Mouse (Mus musculus) liver, embryonic 13.5 days (tissue): ENCODE data around the gene Polr3gl. TPM values are rescaled to one million over a fixed set of nuclear protein-coding genes. Genes with fewer than 3 reads are reported as not detected.
A peak's percentile ranks its signal among the peaks of the same experiment; 100 is the strongest.
"Not testable (repeated sequence)": the region's sequence is repeated elsewhere in the genome, so short reads cannot be mapped to it uniquely, and the experiment has no call there.

Source experiments
- ATAC-seq: fragments of 200-750 bp; cut with Nextera tagmentation; 2 replicates; pipeline ENCODE4 v1.8.0; 2017; ENCODE audit warnings: low read depth, mild to moderate bottlenecking, moderate number of reproducible peaks, moderate library complexity
- DNase-seq: peaks from one replicate; pipeline ENCODE4 v3.0.0; 2022
- H3K27ac ChIP-seq: fragments of 300-500 bp; sonication (generic); 2 replicates; pipeline ENCODE4 v1.5.1; 2015; ENCODE audit warnings: moderate library complexity, mild to moderate bottlenecking, inconsistent platforms
- H3K27me3 ChIP-seq: fragments of 300-500 bp; sonication (generic); 2 replicates; pipeline ENCODE4 v1.6.1; 2015; ENCODE audit warnings: mild to moderate bottlenecking, inconsistent platforms
- H3K36me3 ChIP-seq: fragments of 300-500 bp; sonication (generic); 2 replicates; pipeline ENCODE4 v1.6.1; 2015; ENCODE audit warnings: mild to moderate bottlenecking, inconsistent platforms
- H3K4me1 ChIP-seq: fragments of 300-500 bp; sonication (generic); replicated peaks from 2 replicates; pipeline ENCODE4 v1.6.1; 2015; ENCODE audit warnings: inconsistent platforms
- H3K4me2 ChIP-seq: fragments of 300-500 bp; sonication (generic); 2 replicates; pipeline ENCODE4 v1.6.1; 2015; ENCODE audit warnings: inconsistent platforms, mild to moderate bottlenecking, moderate library complexity
- H3K4me3 ChIP-seq: fragments of 300-500 bp; sonication (generic); replicated peaks from 2 replicates; pipeline ENCODE4 v1.5.1; 2015; ENCODE audit warnings: mild to moderate bottlenecking, inconsistent platforms
- H3K9ac ChIP-seq: fragments of 300-500 bp; sonication (generic); 2 replicates; pipeline ENCODE4 v1.6.1; 2015; ENCODE audit warnings: mild to moderate bottlenecking, inconsistent platforms
- H3K9me3 ChIP-seq: fragments of 300-500 bp; sonication (generic); replicated peaks from 2 replicates; pipeline ENCODE4 v1.6.1; 2016; ENCODE audit warnings: inconsistent platforms
- WGBS: fragments of 180-500 bp; shearing (Covaris S2); methylation state at CpG from one replicate; pipeline ENCODE4 v1.1.7; 2015; ENCODE audit not compliant: insufficient replicate concordance; 5-methylcytosine and 5-hydroxymethylcytosine counted together
- polyA plus RNA-seq: library from polyadenylated mRNA; unstranded; fragments of >200 nt; fragmentation: Nextera tagmentation; extraction: Ambion mirVana; gene quantifications from 2 replicates; pipeline ENCODE4 v1.2.1, GENCODE M21; 2015

Polr3gl gene
- polyA plus RNA-seq, 1 experiment from 2014 or later = 13.0 TPM

DNA sequence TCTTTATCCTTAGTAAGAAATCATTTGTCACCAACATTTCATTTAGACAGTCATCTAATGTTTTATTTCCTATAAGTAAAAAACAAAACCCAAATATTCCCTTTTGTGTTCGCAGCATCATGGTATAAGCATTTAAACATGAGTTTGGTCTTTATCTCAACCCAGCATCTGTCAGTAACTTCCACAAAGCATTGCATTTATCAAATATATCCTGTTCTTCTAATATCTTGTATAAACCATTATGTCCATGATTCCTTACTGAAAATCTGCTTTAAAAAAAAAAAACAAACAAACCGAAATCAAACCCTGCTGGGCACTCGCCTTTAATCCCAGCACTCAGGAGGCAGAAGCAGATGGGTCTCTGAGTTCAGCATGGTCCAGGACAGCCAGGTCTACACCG, 12.6 kb upstream of the Polr3gl start:
- DNase-seq (no peak), ATAC-seq (no peak)
- no peak overlapping the region for H3K27ac ChIP-seq
- H3K4me2 ChIP-seq = no peak overlapping the region
- no peaks in the 10 kb centered on the region for H3K36me3 ChIP-seq
- no peaks in the 10 kb centered on the region for H3K9me3 ChIP-seq
- H3K4me1 ChIP-seq = peaks cover under 1% of the 10 kb centered on the region
- H3K4me3 ChIP-seq = no peak overlapping the region
- no peak overlapping the region for H3K9ac ChIP-seq
- 78% methylated on average over 4 of the region's 4 CpGs for WGBS
- H3K27me3 ChIP-seq = peaks cover 19% of the 10 kb centered on the region

GRCm38 (mm10) chr3:96606007-96606406, 12.0 kb upstream of the Polr3gl start:
- H3K4me2 ChIP-seq, DNase-seq, H3K9me3 ChIP-seq, ATAC-seq, H3K9ac ChIP-seq, H3K27ac ChIP-seq, H3K4me3 ChIP-seq, H3K36me3 ChIP-seq, H3K4me1 ChIP-seq: not testable (repeated sequence)
- peaks cover 25% of the 10 kb centered on the region for H3K27me3 ChIP-seq
- WGBS = 75% methylated on average over 4 of the region's 4 CpGs

DNA sequence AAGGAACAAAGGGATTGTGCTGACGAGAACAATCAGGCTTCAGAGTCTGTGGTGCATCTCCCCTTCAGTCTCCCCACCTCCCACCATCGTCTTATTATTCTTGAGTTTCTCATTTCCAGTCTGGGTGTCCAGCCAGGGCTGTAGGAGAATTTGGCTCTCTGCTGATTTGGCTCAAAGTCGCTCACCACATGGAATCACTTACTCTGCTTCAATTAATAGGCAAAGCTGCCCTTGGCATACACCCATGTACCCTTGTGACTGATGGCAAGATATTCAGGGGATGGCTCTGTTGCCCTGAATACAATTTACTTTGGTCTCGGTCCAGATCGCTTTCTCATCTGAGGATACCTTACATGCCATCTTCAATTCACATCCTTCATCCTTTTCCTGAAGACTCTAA, 9.3 kb upstream of the Polr3gl start:
- H3K4me2 ChIP-seq = no peak overlapping the region
- 70% methylated on average over 5 of the region's 5 CpGs for WGBS
- H3K4me1 ChIP-seq = peaks cover 20% of the 10 kb centered on the region
- no peak overlapping the region for H3K27ac ChIP-seq
- H3K4me3 ChIP-seq = no peak overlapping the region
- peaks cover 52% of the 10 kb centered on the region for H3K27me3 ChIP-seq
- ATAC-seq = no peak
- H3K36me3 ChIP-seq = no peaks in the 10 kb centered on the region
- H3K9ac ChIP-seq = no peak overlapping the region
- no peak for DNase-seq
- no peaks in the 10 kb centered on the region for H3K9me3 ChIP-seq

DNA sequence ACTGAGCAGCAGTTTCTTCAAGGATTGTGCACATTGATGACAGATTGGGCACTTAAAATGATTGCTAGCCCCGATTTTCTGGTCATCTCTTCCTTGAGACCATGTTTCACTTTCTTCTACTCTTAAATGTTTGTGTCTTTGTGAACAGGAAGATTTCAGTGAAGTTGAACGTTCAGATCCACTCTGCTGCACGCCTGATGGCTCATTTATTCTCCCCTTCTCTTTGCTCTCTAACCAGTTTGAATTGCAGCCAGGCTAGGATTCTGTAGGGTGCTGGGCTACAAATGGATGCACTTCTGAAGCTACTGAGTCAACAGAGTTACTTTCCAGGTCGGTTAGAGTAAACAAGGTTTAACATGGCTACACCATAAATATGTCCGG, 8.7 kb upstream of the Polr3gl start:
- Histone ChIP-seq H3K27ac (no peak overlapping the region; the same call in 1 of the 2 replicates), H3K9me3 (no peaks in the 10 kb centered on the region), H3K27me3 (peaks cover 58% of the 10 kb centered on the region), H3K36me3 (no peaks in the 10 kb centered on the region), H3K4me1 (peaks cover 26% of the 10 kb centered on the region), H3K9ac (0 out of 2 replicates have a peak overlapping the region, but pooled peaks have one; percentile 4), H3K4me3 (no peak overlapping the region; the same call in 1 of the 2 replicates), H3K4me2 (peak overlapping the region; percentile 85)
- ATAC-seq = no peak
- 49% methylated on average over 5 of the region's 5 CpGs for WGBS
- no peak for DNase-seq

- peaks cover 64% of the 10 kb centered on the region for H3K27me3 ChIP-seq
- 45% methylated on average over 10 of the region's 10 CpGs for WGBS
- no peaks in the 10 kb centered on the region for H3K9me3 ChIP-seq
- DNase-seq = no peak
- no peaks in the 10 kb centered on the region for H3K36me3 ChIP-seq
- peak overlapping the region; percentile 67 for H3K4me3 ChIP-seq
- peaks cover 32% of the 10 kb centered on the region for H3K4me1 ChIP-seq
- no peak overlapping the region; the same call in 1 of the 2 replicates for H3K27ac ChIP-seq
- peak overlapping the region; percentile 71; the same call in 1 of the 2 replicates for H3K9ac ChIP-seq
- H3K4me2 ChIP-seq = peak overlapping the region; percentile 85
- ATAC-seq = no peak
These were observed 8.1 kb upstream of the Polr3gl start for GRCm38 (mm10) chr3:96601941-96602703.

GRCm38 (mm10) chr3:96601251-96601787, 7.3 kb upstream of the Polr3gl start:
- Histone ChIP-seq H3K9ac (peak overlapping the region; percentile 71), H3K36me3 (no peaks in the 10 kb centered on the region), H3K27ac (peak overlapping the region; percentile 64), H3K4me2 (peak overlapping the region; percentile 85), H3K9me3 (no peaks in the 10 kb centered on the region), H3K4me3 (peak overlapping the region; percentile 67), H3K27me3 (peaks cover 72% of the 10 kb centered on the region), H3K4me1 (peaks cover 40% of the 10 kb centered on the region)
- ATAC-seq = no peak; the same call in 1 of the 2 replicates
- no peak for DNase-seq
- WGBS = 3% methylated on average over 25 of the region's 40 CpGs

- DNase-seq (peak; percentile 77), ATAC-seq (peak; percentile 94)
- Histone ChIP-seq H3K9ac (peak within 1 kb of the TSS; percentile 71), H3K4me3 (peak within 1 kb of the TSS; percentile 67), H3K27me3 (peaks cover 77% of the 10 kb centered on the region), H3K27ac (peak within 1 kb of the TSS; percentile 64), H3K9me3 (no peaks in the 10 kb centered on the region), H3K4me2 (peak within 1 kb of the TSS; percentile 85), H3K4me1 (peaks cover 45% of the 10 kb centered on the region), H3K36me3 (no peaks in the 10 kb centered on the region)
- WGBS = 2% methylated on average over 27 of the region's 27 CpGs
These were observed 6.8 kb upstream of the Polr3gl start, which contains the start of gene Lix1l for GRCm38 (mm10) chr3:96600639-96601250. Gene Lix1l (plus strand): TSS chr3:96601149.

DNA sequence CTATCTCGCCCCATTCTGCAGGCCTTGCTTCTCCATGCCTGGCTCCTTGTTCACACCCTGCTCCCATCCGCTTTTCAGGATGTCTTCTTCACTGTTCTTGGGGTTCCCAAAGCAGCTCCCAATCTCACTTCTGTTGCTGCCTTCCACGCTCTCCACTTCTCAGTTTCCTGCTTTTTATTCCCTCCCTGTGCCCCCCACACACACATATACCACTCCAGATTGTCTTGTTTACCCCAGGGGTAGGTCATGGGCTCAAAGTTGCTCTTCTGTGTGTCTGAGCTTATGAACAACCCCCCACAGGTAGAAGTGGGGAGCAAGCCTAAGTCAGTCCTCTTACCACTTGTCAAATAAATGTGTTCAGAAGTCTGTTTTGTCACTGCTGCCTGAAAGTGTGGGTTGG, 5.4 kb upstream of the Polr3gl start:
- Histone ChIP-seq H3K4me2 (no peak overlapping the region), H3K9ac (no peak overlapping the region), H3K27ac (no peak overlapping the region), H3K9me3 (no peaks in the 10 kb centered on the region), H3K4me3 (no peak overlapping the region), H3K27me3 (peaks cover 89% of the 10 kb centered on the region), H3K4me1 (peaks cover 46% of the 10 kb centered on the region), H3K36me3 (no peaks in the 10 kb centered on the region)
- ATAC-seq (no peak), DNase-seq (no peak)
- WGBS = 68% methylated on average over 3 of the region's 3 CpGs

- no peak overlapping the region for H3K27ac ChIP-seq
- H3K4me1 ChIP-seq = peaks cover 46% of the 10 kb centered on the region
- ATAC-seq = no peak
- no peaks in the 10 kb centered on the region for H3K36me3 ChIP-seq
- H3K4me3 ChIP-seq = no peak overlapping the region
- peaks cover 89% of the 10 kb centered on the region for H3K27me3 ChIP-seq
- 68% methylated on average over 8 of the region's 8 CpGs for WGBS
- no peak overlapping the region; the same call in 1 of the 2 replicates for H3K4me2 ChIP-seq
- H3K9me3 ChIP-seq = no peaks in the 10 kb centered on the region
- H3K9ac ChIP-seq = no peak overlapping the region
- DNase-seq = no peak
These were observed 5.0 kb upstream of the Polr3gl start for GRCm38 (mm10) chr3:96599069-96599393.

DNA sequence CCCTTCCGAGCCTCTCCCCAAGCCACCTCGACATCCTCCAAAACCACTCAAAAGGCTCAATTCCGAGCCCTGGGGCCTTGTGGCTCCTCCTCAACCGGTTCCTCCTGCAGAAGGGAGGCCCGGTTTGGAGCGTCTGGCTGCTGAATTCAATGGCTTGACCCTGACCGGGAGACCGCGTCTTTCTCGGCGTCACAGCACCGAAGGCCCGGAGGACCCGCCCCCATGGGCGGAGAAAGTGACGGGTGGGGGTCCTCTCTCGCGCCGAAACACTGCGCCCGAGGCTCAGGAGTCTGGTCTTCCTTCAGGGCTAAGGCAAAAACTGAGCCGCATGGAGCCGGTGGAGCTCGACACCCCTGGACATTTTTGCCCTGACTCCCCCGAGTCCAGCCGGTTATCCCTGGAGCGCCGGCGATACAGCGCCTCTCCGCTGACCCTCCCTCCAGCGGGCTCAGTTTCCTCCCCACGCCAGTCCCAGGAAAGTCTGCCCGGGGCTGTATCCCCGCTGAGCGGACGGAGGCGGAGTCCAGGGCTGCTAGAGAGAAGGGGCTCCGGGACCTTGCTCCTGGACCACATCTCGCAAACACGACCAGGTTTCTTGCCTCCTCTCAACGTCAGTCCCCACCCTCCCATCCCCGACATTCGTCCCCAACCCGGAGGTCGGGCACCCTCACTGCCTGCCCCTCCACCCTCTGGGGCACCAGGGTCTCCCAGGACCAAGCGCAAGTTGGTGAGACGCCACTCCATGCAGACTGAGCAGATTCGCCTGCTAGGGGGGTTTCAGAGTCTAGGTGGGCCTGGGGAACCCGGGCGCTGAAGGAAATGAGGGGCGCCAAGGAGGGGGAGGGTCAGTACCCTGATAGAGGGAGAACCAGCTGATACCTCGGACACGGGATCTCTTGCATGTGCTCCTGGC, 4.4 kb upstream of the Polr3gl start:
- no peak overlapping the region for H3K27ac ChIP-seq
- DNase-seq (no peak), ATAC-seq (no peak)
- peak overlapping the region; percentile 68 for H3K4me2 ChIP-seq
- 5% methylated on average over 54 of the region's 54 CpGs for WGBS
- peaks cover 46% of the 10 kb centered on the region for H3K4me1 ChIP-seq
- no peaks in the 10 kb centered on the region for H3K9me3 ChIP-seq
- H3K27me3 ChIP-seq = peaks cover 86% of the 10 kb centered on the region
- peak overlapping the region; percentile 56; the same call in 1 of the 2 replicates for H3K9ac ChIP-seq
- no peaks in the 10 kb centered on the region for H3K36me3 ChIP-seq
- peak overlapping the region; percentile 53 for H3K4me3 ChIP-seq

- DNase-seq = no peak
- peak overlapping the region; percentile 56 for H3K9ac ChIP-seq
These were observed 3.5 kb upstream of the Polr3gl start for GRCm38 (mm10) chr3:96597435-96597891.

More at GRCm38 (mm10) chr3:96597435-96597891, 3.5 kb upstream of the Polr3gl start:
- Histone ChIP-seq H3K27me3 (peaks cover 78% of the 10 kb centered on the region), H3K9me3 (no peaks in the 10 kb centered on the region), H3K4me1 (peaks cover 56% of the 10 kb centered on the region), H3K36me3 (no peaks in the 10 kb centered on the region), H3K27ac (no peak overlapping the region), H3K4me3 (peak overlapping the region; percentile 53), H3K4me2 (peak overlapping the region; percentile 68)
- ATAC-seq = no peak
- under 1% methylated on average over 40 of the region's 40 CpGs for WGBS
